Mouse (Mus musculus): Measurements from ENCODE around the gene Theg. TPM values are rescaled to one million over a fixed set of nuclear protein-coding genes. Genes with fewer than 3 reads are reported as not detected.

Theg gene
- polyA plus RNA-seq, 1 experiment from 2014 or later = not detected

DNA sequence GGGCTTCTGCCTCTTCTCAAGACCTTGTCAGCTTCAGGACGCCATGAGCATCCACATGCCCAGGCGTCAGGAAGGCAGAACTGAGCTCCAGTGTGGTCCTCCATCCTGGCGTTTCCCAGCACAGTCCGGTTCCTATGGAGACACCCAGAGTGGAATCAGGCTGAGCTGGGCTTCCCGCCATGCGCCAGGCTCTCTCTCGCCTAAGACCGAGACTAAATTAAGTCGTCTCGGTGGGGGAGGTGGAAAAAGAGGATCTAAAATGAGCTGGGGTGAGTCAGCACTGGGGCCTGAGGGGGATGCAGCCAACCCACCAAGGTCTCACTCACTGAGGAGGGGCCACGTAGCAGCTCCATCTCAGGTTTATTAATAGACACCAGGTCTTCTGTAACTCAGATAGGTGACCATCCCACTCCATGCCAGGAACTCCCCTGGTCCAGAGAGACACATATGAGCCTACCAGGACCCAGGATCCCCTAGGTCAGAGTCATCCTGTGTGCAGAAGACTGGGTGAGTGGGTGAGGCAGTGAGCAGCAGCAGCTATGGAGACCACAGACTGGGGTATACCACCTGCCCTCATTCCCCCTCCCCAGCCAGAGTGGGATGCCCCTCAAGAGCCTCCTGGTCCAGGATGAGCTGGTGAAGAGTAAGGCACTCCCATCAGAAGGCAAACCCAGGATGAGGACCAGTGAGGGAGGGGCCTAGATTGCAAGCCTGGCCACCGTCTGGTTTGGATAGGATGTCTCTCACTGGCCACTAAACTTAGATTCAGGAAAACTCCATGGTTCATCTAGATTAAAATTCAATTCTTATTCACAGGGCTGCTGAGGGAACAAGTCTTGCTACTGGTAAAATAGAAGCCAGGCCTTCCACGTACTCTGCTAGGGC, 10.2 kb upstream of the Theg start:
- 35% methylated on average over 13 of the region's 13 CpGs for WGBS (ENCODE audit: insufficient replicate concordance)
- ATAC-seq = no peak
- no peaks in the 10 kb centered on the region for H3K27me3 ChIP-seq (ENCODE audit: insufficient read depth, low read length)
- no peak overlapping the region for H3K27ac ChIP-seq (ENCODE audit: low read depth)
- H3K4me2 ChIP-seq (ENCODE audit: low read depth, low read length) = no peak overlapping the region
- no peak for DNase-seq
- H3K4me1 ChIP-seq (ENCODE audit: insufficient read depth) = no peaks in the 10 kb centered on the region
- no peaks in the 10 kb centered on the region for H3K9me3 ChIP-seq (ENCODE audit: low read length)
- no peak for TF ChIP-seq EP300 (IDR thresholded peaks at IDR 0.05; ENCODE audit: low read depth)
- no peak for TF ChIP-seq CTCF (IDR thresholded peaks at IDR 0.05; ENCODE audit: low read depth)
- no peak overlapping the region for H3K9ac ChIP-seq (replicated peaks)
- no peaks in the 10 kb centered on the region for H3K36me3 ChIP-seq (replicated peaks; ENCODE audit: insufficient read depth, low read length)
- H3K4me3 ChIP-seq (ENCODE audit: low read depth, low read length) = no peak overlapping the region

- Histone ChIP-seq H3K4me1 (ENCODE audit: insufficient read depth) (no peaks in the 10 kb centered on the region), H3K9ac (replicated peaks) (no peak overlapping the region), H3K36me3 (replicated peaks; ENCODE audit: insufficient read depth, low read length) (no peaks in the 10 kb centered on the region), H3K4me3 (ENCODE audit: low read depth, low read length) (no peak overlapping the region), H3K27me3 (ENCODE audit: insufficient read depth, low read length) (no peaks in the 10 kb centered on the region), H3K27ac (ENCODE audit: low read depth) (no peak overlapping the region), H3K9me3 (ENCODE audit: low read length) (no peaks in the 10 kb centered on the region), H3K4me2 (ENCODE audit: low read depth, low read length) (no peak overlapping the region)
- WGBS (ENCODE audit: insufficient replicate concordance) = 47% methylated on average over 8 of the region's 8 CpGs
- peak; percentile 27 for DNase-seq
- TF ChIP-seq EP300 (IDR thresholded peaks at IDR 0.05; ENCODE audit: low read depth) (no peak), CTCF (IDR thresholded peaks at IDR 0.05; ENCODE audit: low read depth) (no peak)
- ATAC-seq = peak; percentile 85
These were observed 8.4 kb upstream of the Theg start for GRCm38 (mm10) chr10:79595590-79595929.

DNA sequence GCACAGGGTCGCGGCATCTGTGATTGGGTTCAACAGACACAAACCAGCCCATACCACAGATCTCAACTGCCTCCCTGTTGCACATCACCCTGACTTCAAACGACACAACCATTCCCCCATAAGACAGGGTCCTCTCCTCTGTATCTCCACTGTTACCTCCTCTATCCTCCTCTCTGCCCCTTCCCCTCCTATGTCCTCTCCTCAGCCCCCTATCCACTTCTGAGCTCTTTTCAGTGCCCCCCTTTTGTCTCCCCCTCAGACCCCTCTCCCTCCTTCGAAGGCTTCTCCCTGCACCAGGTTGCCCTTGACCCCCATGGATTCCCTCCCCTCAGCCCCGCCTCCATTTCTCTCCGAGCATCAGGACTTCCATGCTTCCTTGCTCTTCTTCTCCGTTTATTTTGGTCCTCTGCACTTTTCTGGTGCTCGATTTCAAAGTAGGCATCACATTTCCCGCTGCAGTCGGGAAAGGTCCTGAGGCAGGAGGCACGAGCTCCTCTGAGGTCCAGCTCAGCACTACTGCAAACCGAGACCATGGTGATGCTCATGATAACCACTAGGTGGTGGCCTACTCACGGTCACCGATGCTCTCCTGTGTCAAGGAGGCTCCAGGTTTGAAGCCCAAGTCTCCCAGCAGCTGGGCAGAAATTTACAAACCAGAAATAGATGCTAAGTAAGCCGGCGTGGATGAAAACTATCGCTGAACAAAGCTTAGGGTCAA, 7.9 kb upstream of the Theg start:
- no peak overlapping the region for H3K4me3 ChIP-seq (ENCODE audit: low read depth, low read length)
- H3K4me2 ChIP-seq (ENCODE audit: low read depth, low read length) = no peak overlapping the region
- peak; percentile 43 for DNase-seq
- 19% methylated on average over 17 of the region's 17 CpGs for WGBS (ENCODE audit: insufficient replicate concordance)
- H3K9ac ChIP-seq (replicated peaks) = no peak overlapping the region
- ATAC-seq = peak; percentile 81
- H3K9me3 ChIP-seq (ENCODE audit: low read length) = no peaks in the 10 kb centered on the region
- H3K27me3 ChIP-seq (ENCODE audit: insufficient read depth, low read length) = no peaks in the 10 kb centered on the region
- H3K27ac ChIP-seq (ENCODE audit: low read depth) = no peak overlapping the region
- H3K36me3 ChIP-seq (replicated peaks; ENCODE audit: insufficient read depth, low read length) = no peaks in the 10 kb centered on the region
- peak; percentile 87 for TF ChIP-seq CTCF (IDR thresholded peaks at IDR 0.05; ENCODE audit: low read depth)
- no peak for TF ChIP-seq EP300 (IDR thresholded peaks at IDR 0.05; ENCODE audit: low read depth)
- no peaks in the 10 kb centered on the region for H3K4me1 ChIP-seq (ENCODE audit: insufficient read depth)

- 33% methylated on average over 6 of the region's 6 CpGs for WGBS (ENCODE audit: insufficient replicate concordance)
These were observed 7.0 kb upstream of the Theg start for GRCm38 (mm10) chr10:79594111-79594510.

GRCm38 (mm10) chr10:79590702-79591101, 3.6 kb upstream of the Theg start:
- 83% methylated on average over 1 of the region's 1 CpGs for WGBS (ENCODE audit: insufficient replicate concordance)
- Histone ChIP-seq H3K27me3 (ENCODE audit: insufficient read depth, low read length) (no peaks in the 10 kb centered on the region), H3K9me3 (ENCODE audit: low read length) (no peaks in the 10 kb centered on the region), H3K36me3 (replicated peaks; ENCODE audit: insufficient read depth, low read length) (no peaks in the 10 kb centered on the region), H3K27ac (ENCODE audit: low read depth) (no peak overlapping the region), H3K9ac (replicated peaks) (no peak overlapping the region), H3K4me1 (ENCODE audit: insufficient read depth) (no peaks in the 10 kb centered on the region), H3K4me3 (ENCODE audit: low read depth, low read length) (no peak overlapping the region), H3K4me2 (ENCODE audit: low read depth, low read length) (no peak overlapping the region)
- DNase-seq = no peak
- TF ChIP-seq CTCF (IDR thresholded peaks at IDR 0.05; ENCODE audit: low read depth) (no peak), EP300 (IDR thresholded peaks at IDR 0.05; ENCODE audit: low read depth) (no peak)
- ATAC-seq = no peak

More at GRCm38 (mm10) chr10:79594111-79594510, 7.0 kb upstream of the Theg start:
- no peak overlapping the region for H3K9ac ChIP-seq (replicated peaks)
- H3K4me2 ChIP-seq (ENCODE audit: low read depth, low read length) = no peak overlapping the region
- H3K27me3 ChIP-seq (ENCODE audit: insufficient read depth, low read length) = no peaks in the 10 kb centered on the region
- H3K36me3 ChIP-seq (replicated peaks; ENCODE audit: insufficient read depth, low read length) = no peaks in the 10 kb centered on the region
- H3K4me1 ChIP-seq (ENCODE audit: insufficient read depth) = no peaks in the 10 kb centered on the region
- no peaks in the 10 kb centered on the region for H3K9me3 ChIP-seq (ENCODE audit: low read length)
- H3K4me3 ChIP-seq (ENCODE audit: low read depth, low read length) = no peak overlapping the region
- TF ChIP-seq EP300 (IDR thresholded peaks at IDR 0.05; ENCODE audit: low read depth) = no peak
- no peak for TF ChIP-seq CTCF (IDR thresholded peaks at IDR 0.05; ENCODE audit: low read depth)
- no peak for ATAC-seq
- DNase-seq = no peak
- no peak overlapping the region for H3K27ac ChIP-seq (ENCODE audit: low read depth)

DNA sequence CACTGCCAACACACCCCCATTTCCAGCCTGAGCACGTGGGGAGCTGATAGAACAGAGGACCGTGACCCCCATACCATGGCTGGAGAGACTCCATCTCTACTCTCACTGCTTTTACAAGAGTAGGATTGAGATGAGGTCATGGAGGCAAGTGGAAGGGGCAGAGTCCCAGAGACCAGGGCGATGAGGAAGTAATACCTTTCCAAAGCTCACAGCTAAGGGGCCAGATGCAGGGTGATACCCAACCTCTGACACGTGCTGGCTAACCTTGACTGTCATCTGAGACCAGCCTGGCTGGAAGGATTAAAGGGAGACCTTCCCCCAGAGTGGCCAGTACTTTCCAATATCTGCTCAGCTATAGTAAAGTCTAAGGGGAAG, 608 bp upstream of the Theg start:
- 53% methylated on average over 4 of the region's 4 CpGs for WGBS (ENCODE audit: insufficient replicate concordance)
- Histone ChIP-seq H3K4me1 (ENCODE audit: insufficient read depth) (no peaks in the 10 kb centered on the region), H3K9me3 (ENCODE audit: low read length) (no peaks in the 10 kb centered on the region), H3K27ac (ENCODE audit: low read depth) (no peak overlapping the region), H3K4me3 (ENCODE audit: low read depth, low read length) (no peak overlapping the region), H3K36me3 (replicated peaks; ENCODE audit: insufficient read depth, low read length) (no peaks in the 10 kb centered on the region), H3K27me3 (ENCODE audit: insufficient read depth, low read length) (no peaks in the 10 kb centered on the region), H3K4me2 (ENCODE audit: low read depth, low read length) (no peak overlapping the region), H3K9ac (replicated peaks) (no peak overlapping the region)
- DNase-seq (peak; percentile 6), ATAC-seq (no peak)
- TF ChIP-seq EP300 (IDR thresholded peaks at IDR 0.05; ENCODE audit: low read depth) (no peak), CTCF (IDR thresholded peaks at IDR 0.05; ENCODE audit: low read depth) (no peak)

Data from liver, postnatal 0 days (tissue).